Mouse (Mus musculus): ENCODE results near the gene Gnpnat1. TPM values are rescaled to one million over a fixed set of nuclear protein-coding genes. Genes with fewer than 3 reads are reported as not detected.
A peak's percentile ranks its signal among the peaks of the same experiment; 100 is the strongest.

The Gnpnat1 gene
- polyA plus RNA-seq, 1 experiment from 2014 or later: 45.4 TPM

DNA sequence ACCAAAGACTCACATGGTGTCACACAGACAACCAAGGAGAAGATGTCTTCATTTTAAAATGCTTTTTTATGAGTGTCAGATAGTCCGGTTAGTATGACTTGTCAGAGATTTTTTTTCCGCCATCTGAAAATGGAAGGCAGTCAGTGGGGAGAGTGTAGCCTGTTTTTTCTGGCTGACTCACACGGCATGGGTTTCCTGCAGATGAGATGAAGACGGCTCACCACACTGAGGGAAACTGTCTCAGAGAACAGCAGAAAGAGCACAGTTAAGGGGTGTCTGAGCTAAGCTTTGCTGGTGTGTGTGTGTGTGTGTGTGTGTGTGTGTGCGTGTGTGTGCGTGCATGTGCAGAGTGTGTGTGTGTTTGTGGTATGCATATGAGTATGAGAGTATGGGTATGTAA lies 36.6 kb upstream of the Gnpnat1 start:
- Histone ChIP-seq H3K27ac (ENCODE audit: low read length) (no peak overlapping the region), H3K4me1 (replicated peaks; ENCODE audit: control insufficient read depth, insufficient read depth, low read length) (peaks cover 16% of the 10 kb centered on the region)

GRCm38 (mm10) chr14:45439387-45439786 lies 34.7 kb upstream of the Gnpnat1 start:
- 75% methylated on average over 9 of the region's 9 CpGs for WGBS
- Histone ChIP-seq H3K9me3 (ENCODE audit: control insufficient read depth, low read length) (no peaks in the 10 kb centered on the region), H3K4me3 (ENCODE audit: low read length) (no peak overlapping the region), H3K4me1 (replicated peaks; ENCODE audit: control insufficient read depth, insufficient read depth, low read length) (peaks cover 9% of the 10 kb centered on the region; the same call in 1 of the 2 replicates), H3K27ac (ENCODE audit: low read length) (no peak overlapping the region), H3K36me3 (ENCODE audit: control insufficient read depth, insufficient read depth, low read length) (no peaks in the 10 kb centered on the region), H3K9ac (ENCODE audit: low read length) (no peak overlapping the region), H3K27me3 (ENCODE audit: control insufficient read depth, insufficient read depth, low read depth, low read length) (no peaks in the 10 kb centered on the region), H3K4me2 (ENCODE audit: low read depth, low read length) (no peak overlapping the region)
- ATAC-seq (ENCODE audit: low read depth): no peak

More for the DNA sequence above, 36.6 kb upstream of the Gnpnat1 start:
- Histone ChIP-seq H3K36me3 (ENCODE audit: control insufficient read depth, insufficient read depth, low read length) (no peaks in the 10 kb centered on the region), H3K27me3 (ENCODE audit: control insufficient read depth, insufficient read depth, low read depth, low read length) (no peaks in the 10 kb centered on the region), H3K4me2 (ENCODE audit: low read depth, low read length) (no peak overlapping the region), H3K9ac (ENCODE audit: low read length) (no peak overlapping the region), H3K9me3 (ENCODE audit: control insufficient read depth, low read length) (no peaks in the 10 kb centered on the region), H3K4me3 (ENCODE audit: low read length) (no peak overlapping the region)
- ATAC-seq (ENCODE audit: low read depth): no peak
- 77% methylated on average over 6 of the region's 6 CpGs for WGBS

GRCm38 (mm10) chr14:45438931-45439275 lies 34.2 kb upstream of the Gnpnat1 start:
- H3K4me2 ChIP-seq (ENCODE audit: low read depth, low read length): no peak overlapping the region
- no peak overlapping the region for H3K4me3 ChIP-seq (ENCODE audit: low read length)
- no peaks in the 10 kb centered on the region for H3K27me3 ChIP-seq (ENCODE audit: control insufficient read depth, insufficient read depth, low read depth, low read length)
- no peak overlapping the region for H3K9ac ChIP-seq (ENCODE audit: low read length)
- peaks cover 9% of the 10 kb centered on the region; the same call in 1 of the 2 replicates for H3K4me1 ChIP-seq (replicated peaks; ENCODE audit: control insufficient read depth, insufficient read depth, low read length)
- H3K9me3 ChIP-seq (ENCODE audit: control insufficient read depth, low read length): no peaks in the 10 kb centered on the region
- H3K36me3 ChIP-seq (ENCODE audit: control insufficient read depth, insufficient read depth, low read length): no peaks in the 10 kb centered on the region
- no peak overlapping the region for H3K27ac ChIP-seq (ENCODE audit: low read length)
- WGBS: 94% methylated on average over 1 of the region's 2 CpGs
- ATAC-seq (ENCODE audit: low read depth): no peak

- H3K4me2 ChIP-seq (ENCODE audit: low read depth, low read length): no peak overlapping the region
- no peaks in the 10 kb centered on the region for H3K9me3 ChIP-seq (ENCODE audit: control insufficient read depth, low read length)
- H3K4me3 ChIP-seq (ENCODE audit: low read length): no peak overlapping the region
- ATAC-seq (ENCODE audit: low read depth): no peak
- WGBS: 63% methylated on average over 19 of the region's 19 CpGs
- no peaks in the 10 kb centered on the region for H3K36me3 ChIP-seq (ENCODE audit: control insufficient read depth, insufficient read depth, low read length)
- no peaks in the 10 kb centered on the region for H3K27me3 ChIP-seq (ENCODE audit: control insufficient read depth, insufficient read depth, low read depth, low read length)
- no peak overlapping the region for H3K9ac ChIP-seq (ENCODE audit: low read length)
- peaks cover 9% of the 10 kb centered on the region; the same call in 1 of the 2 replicates for H3K4me1 ChIP-seq (replicated peaks; ENCODE audit: control insufficient read depth, insufficient read depth, low read length)
- H3K27ac ChIP-seq (ENCODE audit: low read length): no peak overlapping the region
Measured at GRCm38 (mm10) chr14:45438250-45438930, 33.7 kb upstream of the Gnpnat1 start.

- Histone ChIP-seq H3K4me2 (ENCODE audit: low read depth, low read length) (no peak overlapping the region), H3K27me3 (ENCODE audit: control insufficient read depth, insufficient read depth, low read depth, low read length) (no peaks in the 10 kb centered on the region), H3K9ac (ENCODE audit: low read length) (no peak overlapping the region), H3K9me3 (ENCODE audit: control insufficient read depth, low read length) (peaks cover 8% of the 10 kb centered on the region), H3K27ac (ENCODE audit: low read length) (no peak overlapping the region), H3K4me3 (ENCODE audit: low read length) (no peak overlapping the region), H3K4me1 (replicated peaks; ENCODE audit: control insufficient read depth, insufficient read depth, low read length) (no peaks in the 10 kb centered on the region), H3K36me3 (ENCODE audit: control insufficient read depth, insufficient read depth, low read length) (no peaks in the 10 kb centered on the region)
- WGBS: 71% methylated on average over 6 of the region's 6 CpGs
- no peak for ATAC-seq (ENCODE audit: low read depth)
Measured at GRCm38 (mm10) chr14:45434220-45434619, 29.5 kb upstream of the Gnpnat1 start.

DNA sequence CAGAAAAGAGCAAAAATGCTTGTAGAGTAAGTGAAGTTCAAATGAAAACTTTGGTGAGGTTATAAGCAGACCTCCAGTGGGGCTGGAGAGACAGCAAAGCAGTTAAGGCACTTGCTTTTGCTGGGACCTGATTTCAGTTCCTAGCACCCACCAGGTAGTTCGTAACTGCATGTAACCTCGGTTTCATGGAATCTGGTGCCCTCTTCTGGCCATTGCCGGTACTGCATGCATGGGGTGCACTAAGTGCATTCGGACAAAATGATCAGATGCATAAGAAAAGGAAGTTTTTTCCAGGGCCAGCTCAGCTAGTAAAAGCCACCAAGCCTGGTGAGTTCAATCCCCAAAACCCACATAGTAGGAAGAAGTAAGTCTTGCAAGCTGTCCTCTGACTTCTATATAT lies 27.3 kb upstream of the Gnpnat1 start:
- no peaks in the 10 kb centered on the region for H3K27me3 ChIP-seq (ENCODE audit: control insufficient read depth, insufficient read depth, low read depth, low read length)
- ATAC-seq (ENCODE audit: low read depth): no peak
- no peaks in the 10 kb centered on the region for H3K36me3 ChIP-seq (ENCODE audit: control insufficient read depth, insufficient read depth, low read length)
- 72% methylated on average over 4 of the region's 4 CpGs for WGBS
- peaks cover 8% of the 10 kb centered on the region for H3K9me3 ChIP-seq (ENCODE audit: control insufficient read depth, low read length)
- H3K4me3 ChIP-seq (ENCODE audit: low read length): no peak overlapping the region
- H3K4me1 ChIP-seq (replicated peaks; ENCODE audit: control insufficient read depth, insufficient read depth, low read length): no peaks in the 10 kb centered on the region
- H3K27ac ChIP-seq (ENCODE audit: low read length): no peak overlapping the region
- no peak overlapping the region for H3K4me2 ChIP-seq (ENCODE audit: low read depth, low read length)
- no peak overlapping the region for H3K9ac ChIP-seq (ENCODE audit: low read length)

GRCm38 (mm10) chr14:45430066-45430842 lies 25.5 kb upstream of the Gnpnat1 start:
- 86% methylated on average over 13 of the region's 13 CpGs for WGBS
- ATAC-seq (ENCODE audit: low read depth): no peak

GRCm38 (mm10) chr14:45423220-45423619 lies 18.5 kb upstream of the Gnpnat1 start:
- no peak overlapping the region for H3K9ac ChIP-seq (ENCODE audit: low read length)
- H3K36me3 ChIP-seq (ENCODE audit: control insufficient read depth, insufficient read depth, low read length): no peaks in the 10 kb centered on the region
- H3K4me1 ChIP-seq (replicated peaks; ENCODE audit: control insufficient read depth, insufficient read depth, low read length): no peaks in the 10 kb centered on the region
- no peak overlapping the region for H3K4me2 ChIP-seq (ENCODE audit: low read depth, low read length)
- no peak overlapping the region for H3K27ac ChIP-seq (ENCODE audit: low read length)
- no peaks in the 10 kb centered on the region for H3K27me3 ChIP-seq (ENCODE audit: control insufficient read depth, insufficient read depth, low read depth, low read length)
- ATAC-seq (ENCODE audit: low read depth): peak; percentile 51; the same call in 1 of the 2 replicates
- 6% methylated on average over 5 of the region's 5 CpGs for WGBS
- peaks cover 5% of the 10 kb centered on the region for H3K9me3 ChIP-seq (ENCODE audit: control insufficient read depth, low read length)
- H3K4me3 ChIP-seq (ENCODE audit: low read length): no peak overlapping the region

More at GRCm38 (mm10) chr14:45430066-45430842, 25.5 kb upstream of the Gnpnat1 start:
- Histone ChIP-seq H3K9me3 (ENCODE audit: control insufficient read depth, low read length) (peaks cover 13% of the 10 kb centered on the region), H3K36me3 (ENCODE audit: control insufficient read depth, insufficient read depth, low read length) (no peaks in the 10 kb centered on the region), H3K27ac (ENCODE audit: low read length) (no peak overlapping the region), H3K9ac (ENCODE audit: low read length) (no peak overlapping the region), H3K4me3 (ENCODE audit: low read length) (no peak overlapping the region), H3K4me1 (replicated peaks; ENCODE audit: control insufficient read depth, insufficient read depth, low read length) (no peaks in the 10 kb centered on the region), H3K27me3 (ENCODE audit: control insufficient read depth, insufficient read depth, low read depth, low read length) (no peaks in the 10 kb centered on the region), H3K4me2 (ENCODE audit: low read depth, low read length) (no peak overlapping the region)

DNA sequence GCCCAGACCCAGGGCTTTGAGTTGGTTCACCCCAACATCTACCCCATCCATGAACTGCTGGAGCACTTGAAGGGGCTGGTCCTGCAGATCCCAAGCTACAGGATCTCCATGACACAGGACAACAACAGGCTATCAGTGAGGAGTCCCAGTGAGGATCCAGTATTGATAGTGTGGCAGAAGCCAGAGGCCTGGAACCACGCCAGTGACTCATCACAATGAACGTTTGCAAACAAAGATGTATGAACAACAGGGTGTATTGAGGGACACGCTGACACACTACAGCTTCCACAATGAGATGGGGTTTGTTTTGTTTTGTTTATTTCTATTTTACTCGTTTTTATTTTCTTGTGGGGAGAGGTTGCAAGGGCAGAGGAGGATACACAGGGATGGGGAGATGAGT lies 17.7 kb upstream of the Gnpnat1 start:
- WGBS: 56% methylated on average over 4 of the region's 4 CpGs
- no peaks in the 10 kb centered on the region for H3K36me3 ChIP-seq (ENCODE audit: control insufficient read depth, insufficient read depth, low read length)
- no peak overlapping the region for H3K4me3 ChIP-seq (ENCODE audit: low read length)
- no peaks in the 10 kb centered on the region for H3K27me3 ChIP-seq (ENCODE audit: control insufficient read depth, insufficient read depth, low read depth, low read length)
- no peak overlapping the region for H3K27ac ChIP-seq (ENCODE audit: low read length)
- H3K4me1 ChIP-seq (replicated peaks; ENCODE audit: control insufficient read depth, insufficient read depth, low read length): no peaks in the 10 kb centered on the region
- H3K4me2 ChIP-seq (ENCODE audit: low read depth, low read length): no peak overlapping the region
- no peak for ATAC-seq (ENCODE audit: low read depth)
- no peak overlapping the region for H3K9ac ChIP-seq (ENCODE audit: low read length)
- H3K9me3 ChIP-seq (ENCODE audit: control insufficient read depth, low read length): peaks cover 5% of the 10 kb centered on the region

Data from lung, embryonic 16.5 days (tissue).